Mouse (Mus musculus) gastrocnemius, postnatal 25 days (tissue): ENCODE measurements around the gene Rad9b. TPM values are rescaled to one million over a fixed set of nuclear protein-coding genes. Genes with fewer than 3 reads are reported as not detected.
A peak's percentile ranks its signal among the peaks of the same experiment; 100 is the strongest.

Experiments used
- DNase-seq: peaks from one replicate; pipeline ENCODE4 v3.0.0; 2022
- total RNA-seq, 2 experiments: library from RNA; stranded (reverse); gene quantifications; 1 replicate in 1 of 2; 2 replicates in 1 of 2; pipeline ENCODE4 v1.2.3; 2021

The Rad9b gene
- total RNA-seq, 2 experiments from 2014 or later, result 0.23 to 0.35 TPM

- DNase-seq, result peak; percentile 93
Observed at GRCm38 (mm10) chr5:122284183-122285028, 69.6 kb downstream of the Rad9b start, which contains the start of gene Pptc7. TSS of gene Pptc7 (plus strand) at chr5:122284365.

GRCm38 (mm10) chr5:122283828-122284182 is 70.2 kb downstream of the Rad9b start:
- DNase-seq, result no peak

GRCm38 (mm10) chr5:122280827-122281462 is 73.1 kb downstream of the Rad9b start:
- DNase-seq, result peak; percentile 73

- peak; percentile 32 for DNase-seq
Observed at GRCm38 (mm10) chr5:122280422-122280826, 73.6 kb downstream of the Rad9b start.

- DNase-seq, result peak; percentile 43
Observed at GRCm38 (mm10) chr5:122279799-122280421, 74.1 kb downstream of the Rad9b start.

- no peak for DNase-seq
Observed at GRCm38 (mm10) chr5:122278946-122279345, 75.1 kb downstream of the Rad9b start.

- DNase-seq, result peak; percentile 31
Observed at GRCm38 (mm10) chr5:122274785-122275184, 79.2 kb downstream of the Rad9b start.

Other genes with a start within 250 kb of the Rad9b start
- not detected for gene Ccdc63, start 213.4 kb downstream of the Rad9b start, total RNA-seq
- 100 to 1,000 TPM; 111 to 125 TPM for gene Ppp1cc, start 196.0 kb downstream of the Rad9b start, total RNA-seq
- 1 to 10 TPM in 1 of 2 experiments, under 1 TPM in 1; 0.67 to 1.1 TPM for gene Hvcn1, start 147.4 kb downstream of the Rad9b start, total RNA-seq
- gene Tctn1, start 89.8 kb downstream of the Rad9b start, total RNA-seq, result 1 to 10 TPM; 1.9 to 2.2 TPM
- 10 to 100 TPM; 78.9 to 87.0 TPM for gene Pptc7, start 69.9 kb downstream of the Rad9b start, total RNA-seq
- gene Vps29, start 136 bp upstream of the Rad9b start, total RNA-seq, result 10 to 100 TPM; 38.2 to 39.6 TPM
- gene Gpn3, start 17.6 kb upstream of the Rad9b start, total RNA-seq, result 10 to 100 TPM; 20.4 to 21.4 TPM
- 1 to 10 TPM; 5.8 to 6.1 TPM for gene Fam216a, start 18.1 kb upstream of the Rad9b start, total RNA-seq
- 10 to 100 TPM; 46.8 to 54.9 TPM for gene Arpc3, start 37.6 kb upstream of the Rad9b start, total RNA-seq
- 10 to 100 TPM; 12.3 to 13.4 TPM for gene Anapc7, start 67.5 kb upstream of the Rad9b start, total RNA-seq
- gene Atp2a2, start 148.0 kb upstream of the Rad9b start, total RNA-seq, result 100 to 1,000 TPM; 101 to 561 TPM